Mouse (Mus musculus) C2C12 (cell line): ENCODE data around the gene Chchd2.

Source experiments
- CEBPB ChIP-seq: IDR thresholded peaks from one replicate; pipeline ENCODE4 v1.6.1; 2011; ENCODE audit warnings: low read depth, mild to moderate bottlenecking, control low read depth, moderate library complexity
- CTCF ChIP-seq: IDR thresholded peaks from one replicate; pipeline ENCODE4 v1.5.1; 2011; ENCODE audit not compliant: control insufficient read depth, insufficient read depth, insufficient read length
- MAX ChIP-seq: IDR thresholded peaks from one replicate; pipeline ENCODE4 v1.6.1; 2011; ENCODE audit warnings: mild to moderate bottlenecking, control low read depth
- MYOD1 ChIP-seq: IDR thresholded peaks from one replicate; pipeline ENCODE4 v1.6.1; 2011; ENCODE audit warnings: low read depth; ENCODE audit not compliant: control insufficient read depth, insufficient read length
- MYOG ChIP-seq: IDR thresholded peaks from one replicate; pipeline ENCODE4 v1.6.1; 2011; ENCODE audit not compliant: control insufficient read depth, insufficient read length; ENCODE audit errors: extremely low read depth

- TF ChIP-seq CTCF (no peak), MYOD1 (no peak), CEBPB (no peak), MYOG (no peak), MAX (no peak)
These were observed 9.4 kb downstream of the Chchd2 start for GRCm38 (mm10) chr5:129877731-129878455.
